Mouse (Mus musculus) intestine, postnatal 0 days (tissue): ENCODE measurements around the gene Gm16253. TPM values are rescaled to one million over a fixed set of nuclear protein-coding genes. Genes with fewer than 3 reads are reported as not detected.
A peak's percentile ranks its signal among the peaks of the same experiment; 100 is the strongest.

Source experiments
- ATAC-seq: fragments of 200-750 bp; cut with Nextera tagmentation; 2 replicates; pipeline ENCODE4 v1.8.0; 2017; ENCODE audit warnings: mild to moderate bottlenecking, moderate TSS enrichment, moderate library complexity
- H3K27ac ChIP-seq: fragments of 300-500 bp; sonication (generic); 2 replicates; pipeline ENCODE4 v1.5.1; 2014; ENCODE audit warnings: mild to moderate bottlenecking, low read depth, low read length, moderate library complexity
- H3K27me3 ChIP-seq: fragments of 300-500 bp; sonication (generic); replicated peaks from 2 replicates; pipeline ENCODE4 v1.6.1; 2014; ENCODE audit warnings: low read length, mixed read lengths; ENCODE audit not compliant: control insufficient read depth, insufficient read depth
- H3K36me3 ChIP-seq: fragments of 300-500 bp; sonication (generic); 2 replicates; pipeline ENCODE4 v1.6.1; 2014; ENCODE audit warnings: mild to moderate bottlenecking, moderate library complexity; ENCODE audit not compliant: control insufficient read depth, insufficient read depth
- H3K4me1 ChIP-seq: fragments of 300-500 bp; sonication (generic); replicated peaks from 2 replicates; pipeline ENCODE4 v1.6.1; 2014; ENCODE audit warnings: antibody characterized with exemption, low read length, mixed read lengths; ENCODE audit not compliant: control insufficient read depth, insufficient read depth
- H3K4me2 ChIP-seq: fragments of 300-500 bp; sonication (generic); replicated peaks from 2 replicates; pipeline ENCODE4 v1.6.1; 2014; ENCODE audit warnings: low read depth, mild to moderate bottlenecking, moderate library complexity
- H3K4me3 ChIP-seq: fragments of 300-500 bp; sonication (generic); 2 replicates; pipeline ENCODE4 v1.5.1; 2014; ENCODE audit warnings: low read depth, low read length
- H3K9ac ChIP-seq: fragments of 300-500 bp; sonication (generic); 2 replicates; pipeline ENCODE4 v1.6.1; 2014; ENCODE audit warnings: mild to moderate bottlenecking, low read depth, low read length
- H3K9me3 ChIP-seq: fragments of 300-500 bp; sonication (generic); 2 replicates; pipeline ENCODE4 v1.6.1; 2016; ENCODE audit warnings: mixed run types; ENCODE audit not compliant: control insufficient read depth
- CTCF ChIP-seq: sonication (generic); IDR thresholded peaks from 2 replicates; pipeline ENCODE4 v1.5.1; 2016; ENCODE audit warnings: low read depth, mild to moderate bottlenecking, control low read depth, antibody characterized with exemption, moderate library complexity
- WGBS: fragments of 180-500 bp; shearing (Covaris S2); extraction: QIAGEN DNeasy Blood & Tissue Kit; methylation state at CpG from one replicate; pipeline ENCODE4 v1.1.7; 2014; 5-methylcytosine and 5-hydroxymethylcytosine counted together
- polyA plus RNA-seq: library from polyadenylated mRNA; unstranded; fragments of >200 nt; fragmentation: Nextera tagmentation; extraction: Ambion mirVana; gene quantifications from 2 replicates; pipeline ENCODE4 v1.2.1, GENCODE M21; 2015

Gm16253 gene
- polyA plus RNA-seq, 1 experiment from 2014 or later = 0.31 TPM

DNA sequence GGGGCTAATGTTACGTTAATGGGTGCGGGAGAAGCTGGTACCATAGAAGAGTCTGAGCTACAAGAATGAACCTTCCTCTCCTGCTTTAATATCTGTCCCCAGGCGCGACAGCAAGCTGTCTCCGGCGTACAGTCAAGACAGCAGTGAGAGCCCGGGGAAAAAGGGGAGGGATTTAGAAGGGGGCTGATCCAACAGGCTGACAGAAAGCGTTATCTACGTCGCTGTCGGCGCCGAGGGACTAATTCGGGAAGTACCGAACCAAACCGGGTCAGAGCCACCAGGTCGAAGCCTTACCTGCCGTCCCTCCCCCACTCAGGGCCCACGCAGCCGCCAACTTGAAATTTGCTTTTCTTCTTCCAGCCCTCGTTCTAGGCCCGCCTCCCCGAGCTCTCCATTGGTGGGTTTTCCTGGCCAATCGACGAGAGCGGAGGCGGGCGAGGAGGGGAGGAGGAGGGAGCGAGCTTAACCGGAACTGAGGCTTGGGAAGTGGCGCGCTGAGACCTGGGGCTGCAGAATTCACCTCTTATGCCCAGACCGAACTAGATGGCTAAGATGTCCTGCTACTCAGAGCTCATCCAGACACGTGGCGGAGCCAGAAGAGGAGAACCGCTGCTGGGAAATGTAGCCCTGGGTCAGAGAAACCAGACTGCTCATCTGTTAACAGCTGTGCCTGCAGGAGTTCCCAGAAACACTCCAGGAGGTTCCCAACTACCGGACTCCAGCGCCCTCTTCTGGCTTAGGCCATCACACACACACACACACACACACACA lies 17.2 kb downstream of the Gm16253 start, which contains the start of gene Polr3gl:
Gene Polr3gl (minus strand): TSS at position 392 of the 771 bp plus-strand sequence.
- peak; percentile 91 for ATAC-seq
- peak; percentile 51 for TF ChIP-seq CTCF

DNA sequence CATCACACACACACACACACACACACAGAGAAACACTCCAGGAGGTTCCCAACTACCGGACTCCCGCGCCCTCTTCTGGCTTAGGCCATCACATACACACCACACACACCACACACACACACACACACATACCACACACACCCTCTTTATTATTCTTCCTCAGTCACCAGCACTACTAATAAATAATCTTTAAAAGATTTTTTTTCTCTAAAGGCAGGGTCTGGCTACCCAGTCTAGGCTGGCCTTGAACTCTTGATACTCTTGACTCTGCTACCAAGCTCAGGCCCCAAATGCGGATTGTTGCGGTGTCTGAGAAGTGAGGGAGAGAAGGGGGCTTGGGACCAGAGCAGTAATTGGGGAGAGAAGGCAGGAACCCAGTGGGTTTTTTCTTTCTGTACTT lies 18.1 kb downstream of the Gm16253 start:
- no peaks in the 10 kb centered on the region for H3K36me3 ChIP-seq
- H3K4me2 ChIP-seq = no peak overlapping the region
- H3K9ac ChIP-seq = no peak overlapping the region
- peaks cover 37% of the 10 kb centered on the region for H3K27me3 ChIP-seq
- no peak for ATAC-seq
- WGBS = 73% methylated on average over 5 of the region's 5 CpGs
- H3K9me3 ChIP-seq = no peaks in the 10 kb centered on the region
- H3K27ac ChIP-seq = no peak overlapping the region
- TF ChIP-seq CTCF = no peak
- H3K4me3 ChIP-seq = no peak overlapping the region
- peaks cover 12% of the 10 kb centered on the region; the same call in 1 of the 2 replicates for H3K4me1 ChIP-seq

More for the DNA sequence above, 17.2 kb downstream of the Gm16253 start, which contains the start of gene Polr3gl:
- under 1% methylated on average over 38 of the region's 38 CpGs for WGBS
- Histone ChIP-seq H3K9ac (peak within 1 kb of the TSS; percentile 75), H3K9me3 (no peaks in the 10 kb centered on the region), H3K4me2 (peak within 1 kb of the TSS; percentile 83), H3K36me3 (no peaks in the 10 kb centered on the region), H3K27me3 (peaks cover 30% of the 10 kb centered on the region), H3K4me3 (peak within 1 kb of the TSS; percentile 75), H3K4me1 (peaks cover 12% of the 10 kb centered on the region; the same call in 1 of the 2 replicates), H3K27ac (peak within 1 kb of the TSS; percentile 68)

DNA sequence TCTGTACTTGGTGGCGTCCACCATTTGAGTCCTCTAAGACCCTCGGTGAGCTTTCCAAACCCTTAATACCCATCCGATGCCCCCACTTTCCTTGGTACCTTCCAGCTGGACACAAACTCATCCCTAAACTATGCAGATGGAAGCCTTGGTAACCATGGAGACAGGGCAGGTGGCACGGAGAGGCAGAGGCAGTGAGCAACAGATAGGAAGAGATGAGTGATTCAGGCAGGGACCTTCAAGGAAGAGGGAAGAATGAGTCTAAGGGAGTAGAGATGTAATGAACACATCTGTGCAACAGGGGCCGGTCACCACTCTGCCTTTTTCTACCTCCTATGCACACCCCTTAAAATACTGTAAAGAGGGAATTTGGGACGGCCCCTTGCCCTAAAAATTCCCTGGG lies 18.9 kb downstream of the Gm16253 start:
- Histone ChIP-seq H3K9me3 (no peaks in the 10 kb centered on the region), H3K9ac (no peak overlapping the region), H3K4me1 (peaks cover 12% of the 10 kb centered on the region; the same call in 1 of the 2 replicates), H3K27me3 (peaks cover 42% of the 10 kb centered on the region), H3K4me3 (no peak overlapping the region), H3K4me2 (peak overlapping the region; percentile 71; the same call in 1 of the 2 replicates), H3K27ac (no peak overlapping the region), H3K36me3 (no peaks in the 10 kb centered on the region)
- no peak for TF ChIP-seq CTCF
- WGBS = 27% methylated on average over 6 of the region's 6 CpGs
- no peak for ATAC-seq

DNA sequence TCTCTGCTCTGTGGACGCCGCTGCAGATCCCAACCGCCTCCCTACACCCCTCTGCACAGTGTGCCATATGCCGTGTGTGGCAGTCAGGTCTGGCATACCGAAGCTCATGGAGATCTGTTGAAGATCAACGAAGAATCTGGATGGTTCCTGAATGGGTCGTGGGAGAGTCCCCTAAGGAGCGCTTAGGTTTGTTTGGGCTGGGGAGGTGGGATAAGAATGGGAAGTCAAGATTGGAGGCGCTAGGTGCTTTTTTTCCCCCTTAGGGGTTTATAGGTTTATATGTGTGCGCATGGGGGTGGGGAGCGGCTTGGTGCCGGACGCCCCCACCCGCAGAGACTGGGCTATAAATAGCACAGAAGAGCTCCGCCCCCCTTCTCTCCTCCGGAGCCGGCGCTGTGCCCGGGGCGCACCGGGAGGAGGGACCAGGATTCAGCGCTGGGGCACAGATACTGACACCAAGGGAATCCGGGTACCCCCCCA lies 19.5 kb downstream of the Gm16253 start, which contains the start of gene Ankrd34a:
Gene Ankrd34a (plus strand): TSS at position 409 of the 480 bp plus-strand sequence.
- no peak for ATAC-seq
- Histone ChIP-seq H3K27me3 (peaks cover 46% of the 10 kb centered on the region), H3K4me1 (peaks cover 12% of the 10 kb centered on the region; the same call in 1 of the 2 replicates), H3K27ac (no peak within 1 kb of the TSS), H3K9ac (peak within 1 kb of the TSS; percentile 43), H3K4me2 (peak within 1 kb of the TSS; percentile 71), H3K9me3 (no peaks in the 10 kb centered on the region), H3K4me3 (peak within 1 kb of the TSS; percentile 43), H3K36me3 (no peaks in the 10 kb centered on the region)
- no peak for TF ChIP-seq CTCF
- 1% methylated on average over 21 of the region's 23 CpGs for WGBS

DNA sequence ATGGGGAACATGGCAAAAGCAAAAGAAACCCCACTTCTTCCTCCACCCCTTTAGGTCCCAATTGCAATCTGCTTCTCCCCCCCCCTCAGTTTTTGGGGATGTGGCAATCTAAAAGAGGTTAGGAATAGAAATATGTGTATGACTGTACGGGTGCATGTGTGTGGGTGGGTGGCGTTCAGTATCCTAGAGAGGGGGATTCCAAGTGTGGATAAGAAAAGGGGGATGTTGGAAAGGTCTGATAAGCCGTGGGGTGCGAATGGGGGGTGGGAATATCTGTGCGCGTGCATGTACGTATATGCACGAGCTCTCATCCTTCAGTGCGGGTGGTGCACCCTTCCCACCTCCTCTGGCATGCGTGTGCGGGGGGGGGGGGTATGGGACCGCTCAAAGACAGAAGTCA lies 20.1 kb downstream of the Gm16253 start:
- Histone ChIP-seq H3K9me3 (no peaks in the 10 kb centered on the region), H3K9ac (0 out of 2 replicates have a peak overlapping the region, but pooled peaks have one; percentile 27), H3K4me1 (peaks cover 12% of the 10 kb centered on the region; the same call in 1 of the 2 replicates), H3K4me3 (peak overlapping the region; percentile 43), H3K27ac (no peak overlapping the region), H3K36me3 (no peaks in the 10 kb centered on the region), H3K27me3 (peaks cover 48% of the 10 kb centered on the region), H3K4me2 (peak overlapping the region; percentile 71)
- no peak for ATAC-seq
- 2% methylated on average over 11 of the region's 12 CpGs for WGBS
- no peak for TF ChIP-seq CTCF

DNA sequence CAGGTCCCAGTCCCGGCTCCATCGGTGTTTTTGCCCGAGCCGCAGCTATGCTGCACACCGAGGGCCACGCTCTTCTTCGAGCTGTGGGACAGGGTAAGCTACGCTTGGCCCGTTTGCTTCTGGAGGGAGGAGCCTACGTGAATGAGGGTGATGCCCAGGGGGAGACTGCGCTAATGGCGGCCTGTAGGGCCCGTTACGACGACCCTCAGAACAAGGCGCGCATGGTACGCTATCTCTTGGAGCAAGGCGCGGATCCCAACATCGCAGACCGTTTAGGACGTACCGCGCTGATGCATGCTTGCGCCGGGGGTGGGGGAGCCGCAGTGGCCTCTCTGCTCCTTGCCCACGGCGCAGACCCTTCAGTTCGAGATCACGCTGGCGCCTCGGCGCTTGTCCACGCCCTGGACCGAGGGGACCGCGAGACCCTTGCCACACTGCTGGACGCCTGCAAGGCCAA lies 20.7 kb downstream of the Gm16253 start:
- peaks cover 12% of the 10 kb centered on the region; the same call in 1 of the 2 replicates for H3K4me1 ChIP-seq
- H3K9ac ChIP-seq = peak overlapping the region; percentile 27
- no peaks in the 10 kb centered on the region for H3K9me3 ChIP-seq
- H3K4me2 ChIP-seq = peak overlapping the region; percentile 71
- under 1% methylated on average over 40 of the region's 40 CpGs for WGBS
- ATAC-seq = no peak
- peaks cover 48% of the 10 kb centered on the region for H3K27me3 ChIP-seq
- TF ChIP-seq CTCF = no peak
- H3K27ac ChIP-seq = no peak overlapping the region
- peak overlapping the region; percentile 43 for H3K4me3 ChIP-seq
- H3K36me3 ChIP-seq = no peaks in the 10 kb centered on the region
